Mouse (Mus musculus): Measurements from ENCODE around the gene Eps15l1. TPM values are rescaled to one million over a fixed set of nuclear protein-coding genes. Genes with fewer than 3 reads are reported as not detected.
A peak's percentile ranks its signal among the peaks of the same experiment; 100 is the strongest.

The Eps15l1 gene
- polyA plus RNA-seq, 1 experiment from 2014 or later: 62.0 TPM

DNA sequence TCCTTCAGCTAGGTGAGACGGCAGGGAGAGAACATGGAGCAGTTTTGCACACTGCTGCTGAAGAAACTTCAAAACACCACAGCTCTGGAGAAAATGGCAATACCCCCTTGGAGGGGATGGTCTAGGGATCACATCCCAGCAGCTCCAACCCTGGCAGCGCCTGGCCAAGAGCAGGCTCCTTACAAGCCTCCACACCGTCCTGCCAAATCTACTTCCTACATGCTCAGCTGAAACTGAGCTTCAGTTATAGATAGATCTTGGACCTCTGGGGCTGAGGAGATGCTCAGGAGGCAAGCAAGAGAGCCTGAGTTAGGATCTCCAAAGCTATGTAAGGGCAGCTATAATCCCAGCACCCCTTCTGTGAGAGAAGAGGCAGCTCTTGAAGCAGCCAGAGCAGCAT, 18.3 kb downstream of the Eps15l1 start:
- Histone ChIP-seq H3K4me3 (no peak overlapping the region), H3K36me3 (peaks cover 15% of the 10 kb centered on the region), H3K9me3 (no peaks in the 10 kb centered on the region), H3K27me3 (no peaks in the 10 kb centered on the region), H3K9ac (no peak overlapping the region), H3K4me1 (replicated peaks) (peaks cover 12% of the 10 kb centered on the region), H3K4me2 (no peak overlapping the region), H3K27ac (no peak overlapping the region)
- 95% methylated on average over 3 of the region's 3 CpGs for whole genome bisulfite sequencing
- no peak for ATAC-seq (ENCODE audit: low FRiP score)

DNA sequence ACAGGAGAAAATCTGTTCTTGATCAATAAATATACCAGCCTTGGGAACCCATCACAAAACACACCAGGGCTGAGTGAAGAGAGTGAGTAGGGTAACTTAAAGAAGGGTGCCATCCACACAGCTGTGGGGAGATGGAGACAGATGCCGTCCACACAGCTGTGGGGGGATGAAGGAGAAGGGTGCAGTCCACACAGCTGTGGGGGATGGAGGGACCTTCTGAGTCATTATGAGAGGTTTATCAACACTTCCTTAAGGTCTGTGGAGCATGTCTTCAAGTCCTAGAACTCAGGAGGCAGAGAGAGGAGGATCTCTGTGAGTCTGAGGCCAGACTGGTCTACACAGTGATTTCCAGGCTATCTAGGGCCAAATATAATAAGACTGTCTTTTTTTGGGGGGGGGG, 19.9 kb downstream of the Eps15l1 start:
- Histone ChIP-seq H3K4me1 (replicated peaks) (peaks cover 12% of the 10 kb centered on the region), H3K27me3 (no peaks in the 10 kb centered on the region), H3K9me3 (no peaks in the 10 kb centered on the region), H3K36me3 (peaks cover 30% of the 10 kb centered on the region), H3K9ac (no peak overlapping the region), H3K4me3 (no peak overlapping the region), H3K27ac (no peak overlapping the region), H3K4me2 (no peak overlapping the region)
- no peak for ATAC-seq (ENCODE audit: low FRiP score)
- 79% methylated on average over 1 of the region's 1 CpGs for WGBS

DNA sequence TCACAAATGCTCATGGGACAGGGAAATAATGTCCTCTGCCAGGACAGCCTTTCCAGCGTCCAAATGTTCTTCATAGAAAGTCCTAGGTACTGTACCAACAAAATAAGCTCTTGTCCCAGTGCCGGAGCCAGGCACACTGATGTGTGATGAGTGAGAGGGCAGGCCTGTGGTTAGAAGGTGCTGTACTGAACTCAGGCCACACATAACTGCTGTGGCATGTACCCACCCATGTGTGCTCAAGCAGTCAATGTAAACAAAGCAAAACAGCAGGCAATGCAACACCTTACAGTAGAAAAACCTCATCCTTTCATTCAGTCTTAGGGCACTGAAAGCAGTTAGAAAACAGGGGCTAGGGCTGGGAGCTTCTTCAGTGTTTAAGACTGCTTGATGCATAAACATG, 35.5 kb downstream of the Eps15l1 start:
- H3K36me3 ChIP-seq: peaks cover 98% of the 10 kb centered on the region
- no peak for ATAC-seq (ENCODE audit: low FRiP score)
- H3K27me3 ChIP-seq: no peaks in the 10 kb centered on the region
- H3K4me3 ChIP-seq: no peak overlapping the region
- H3K4me2 ChIP-seq: no peak overlapping the region
- H3K9ac ChIP-seq: no peak overlapping the region
- no peak overlapping the region for H3K27ac ChIP-seq
- 95% methylated on average over 2 of the region's 2 CpGs for WGBS
- no peaks in the 10 kb centered on the region for H3K4me1 ChIP-seq (replicated peaks)
- H3K9me3 ChIP-seq: no peaks in the 10 kb centered on the region

- WGBS: 58% methylated on average over 5 of the region's 5 CpGs
- no peak for ATAC-seq (ENCODE audit: low FRiP score)
- no peak overlapping the region for H3K27ac ChIP-seq
These were observed 38.9 kb downstream of the Eps15l1 start for GRCm38 (mm10) chr8:72382395-72382794.

GRCm38 (mm10) chr8:72380656-72381055, 40.6 kb downstream of the Eps15l1 start:
- no peak for ATAC-seq (ENCODE audit: low FRiP score)
- 93% methylated on average over 8 of the region's 8 CpGs for WGBS
- Histone ChIP-seq H3K4me1 (replicated peaks) (no peaks in the 10 kb centered on the region), H3K9ac (no peak overlapping the region), H3K27ac (no peak overlapping the region), H3K9me3 (no peaks in the 10 kb centered on the region), H3K4me3 (no peak overlapping the region), H3K36me3 (peaks cover 99% of the 10 kb centered on the region), H3K4me2 (no peak overlapping the region), H3K27me3 (no peaks in the 10 kb centered on the region)

More at GRCm38 (mm10) chr8:72382395-72382794, 38.9 kb downstream of the Eps15l1 start:
- no peak overlapping the region for H3K4me3 ChIP-seq
- no peaks in the 10 kb centered on the region for H3K27me3 ChIP-seq
- no peak overlapping the region for H3K9ac ChIP-seq
- peaks cover 99% of the 10 kb centered on the region for H3K36me3 ChIP-seq
- no peaks in the 10 kb centered on the region for H3K9me3 ChIP-seq
- no peaks in the 10 kb centered on the region for H3K4me1 ChIP-seq (replicated peaks)
- no peak overlapping the region for H3K4me2 ChIP-seq

GRCm38 (mm10) chr8:72376900-72377299, 44.4 kb downstream of the Eps15l1 start:
- no peak overlapping the region for H3K9ac ChIP-seq
- H3K27me3 ChIP-seq: no peaks in the 10 kb centered on the region
- no peak overlapping the region for H3K4me2 ChIP-seq
- WGBS: 96% methylated on average over 2 of the region's 2 CpGs
- peaks cover 97% of the 10 kb centered on the region for H3K36me3 ChIP-seq
- H3K9me3 ChIP-seq: no peaks in the 10 kb centered on the region
- no peak for ATAC-seq (ENCODE audit: low FRiP score)
- H3K4me1 ChIP-seq (replicated peaks): no peaks in the 10 kb centered on the region
- no peak overlapping the region for H3K27ac ChIP-seq
- no peak overlapping the region for H3K4me3 ChIP-seq

DNA sequence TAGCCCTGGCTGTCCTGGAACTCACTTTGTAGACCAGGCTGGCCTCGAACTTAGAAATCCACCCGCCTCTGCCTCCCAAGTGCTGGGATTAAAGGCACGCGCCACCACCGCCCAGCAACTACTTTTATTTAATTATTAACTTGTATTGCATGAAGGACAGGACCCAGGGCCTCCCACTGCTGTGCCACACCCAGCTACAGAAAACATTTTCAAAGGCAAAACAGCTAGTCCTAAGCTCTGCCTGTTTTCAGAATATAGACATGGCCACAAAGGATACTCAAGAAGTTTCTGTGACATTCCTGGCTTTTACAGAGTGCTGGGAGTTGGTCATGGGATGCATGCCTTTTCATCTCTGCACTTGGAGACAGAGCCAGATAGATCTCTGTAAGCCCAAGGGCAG, 45.0 kb downstream of the Eps15l1 start:
- H3K36me3 ChIP-seq: peaks cover 97% of the 10 kb centered on the region
- no peak overlapping the region for H3K4me2 ChIP-seq
- H3K9ac ChIP-seq: no peak overlapping the region
- no peaks in the 10 kb centered on the region for H3K9me3 ChIP-seq
- 93% methylated on average over 5 of the region's 5 CpGs for WGBS
- no peaks in the 10 kb centered on the region for H3K4me1 ChIP-seq (replicated peaks)
- no peaks in the 10 kb centered on the region for H3K27me3 ChIP-seq
- no peak overlapping the region for H3K27ac ChIP-seq
- no peak overlapping the region for H3K4me3 ChIP-seq
- no peak for ATAC-seq (ENCODE audit: low FRiP score)

DNA sequence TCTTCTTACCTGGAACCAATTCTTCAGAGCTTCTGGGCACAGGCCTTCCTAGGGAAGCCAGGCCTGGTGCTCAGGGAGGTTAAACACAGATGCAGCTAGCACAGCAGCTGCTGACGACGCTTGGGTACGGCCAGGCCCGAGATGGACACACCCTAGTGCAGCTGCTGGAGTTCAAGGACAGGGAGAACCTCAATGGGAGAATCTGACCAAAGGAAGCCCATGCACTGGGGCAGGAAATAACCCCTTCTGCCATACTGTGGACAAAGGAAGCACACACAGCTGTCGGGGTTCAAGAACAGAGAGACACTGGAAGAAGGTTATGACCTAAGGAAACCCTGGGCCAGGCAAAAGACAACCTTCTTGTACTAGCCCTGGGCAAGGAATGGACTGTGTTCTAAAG, 46.1 kb downstream of the Eps15l1 start:
- WGBS: 81% methylated on average over 5 of the region's 5 CpGs
- no peak for ATAC-seq (ENCODE audit: low FRiP score)
- no peaks in the 10 kb centered on the region for H3K4me1 ChIP-seq (replicated peaks)

GRCm38 (mm10) chr8:72372311-72372710, 48.9 kb downstream of the Eps15l1 start:
- Histone ChIP-seq H3K4me3 (no peak overlapping the region), H3K36me3 (peaks cover 97% of the 10 kb centered on the region), H3K27me3 (no peaks in the 10 kb centered on the region), H3K4me2 (no peak overlapping the region), H3K9me3 (no peaks in the 10 kb centered on the region), H3K4me1 (replicated peaks) (no peaks in the 10 kb centered on the region), H3K9ac (no peak overlapping the region), H3K27ac (no peak overlapping the region)
- 94% methylated on average over 4 of the region's 4 CpGs for WGBS
- ATAC-seq (ENCODE audit: low FRiP score): no peak

More for the DNA sequence above, 46.1 kb downstream of the Eps15l1 start:
- Histone ChIP-seq H3K27ac (no peak overlapping the region), H3K9me3 (no peaks in the 10 kb centered on the region), H3K36me3 (peaks cover 97% of the 10 kb centered on the region), H3K4me2 (no peak overlapping the region), H3K9ac (no peak overlapping the region), H3K27me3 (no peaks in the 10 kb centered on the region), H3K4me3 (no peak overlapping the region)

DNA sequence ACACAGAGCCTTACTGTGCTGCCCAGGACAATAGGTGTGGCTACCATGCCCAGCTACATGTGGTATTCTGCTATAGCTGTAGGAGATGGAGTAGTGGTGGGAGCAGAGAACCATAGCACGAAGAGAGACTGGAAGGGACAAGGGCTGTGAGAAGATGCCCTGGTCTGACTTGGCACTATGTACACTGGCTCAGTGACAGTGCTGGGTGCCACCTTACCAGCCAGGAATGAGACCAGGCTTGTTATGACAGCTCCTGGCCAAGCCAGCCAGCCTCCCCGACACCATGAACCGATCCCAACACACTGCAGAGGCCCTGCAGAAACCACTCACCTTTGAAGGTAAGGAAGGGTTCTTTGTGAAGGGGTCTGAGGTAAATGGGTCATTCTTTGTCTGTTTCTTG, 49.9 kb downstream of the Eps15l1 start:
- Histone ChIP-seq H3K4me2 (no peak overlapping the region), H3K4me3 (no peak overlapping the region), H3K27ac (no peak overlapping the region), H3K36me3 (peaks cover 97% of the 10 kb centered on the region), H3K4me1 (replicated peaks) (no peaks in the 10 kb centered on the region), H3K9me3 (no peaks in the 10 kb centered on the region), H3K9ac (no peak overlapping the region), H3K27me3 (no peaks in the 10 kb centered on the region)
- no peak for ATAC-seq (ENCODE audit: low FRiP score)
- 97% methylated on average over 3 of the region's 3 CpGs for WGBS

DNA sequence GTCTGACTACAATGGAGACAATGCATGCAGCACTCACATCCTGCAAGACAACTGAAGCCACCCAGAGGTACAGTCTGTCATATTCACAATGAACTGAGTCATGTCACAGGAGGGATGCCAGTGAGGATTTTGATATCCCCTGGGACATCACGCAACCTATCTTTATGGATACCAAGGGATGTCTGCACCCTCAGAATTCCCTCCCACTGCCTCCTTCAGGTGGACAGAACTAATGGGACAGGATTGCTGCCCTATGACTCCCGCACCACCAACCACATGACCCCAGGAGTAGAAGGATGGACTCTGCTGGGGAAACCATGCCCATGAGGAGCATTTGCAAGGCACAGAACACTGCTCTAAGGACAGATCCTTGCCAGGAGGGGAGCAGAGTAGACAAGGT, 54.8 kb downstream of the Eps15l1 start:
- 94% methylated on average over 2 of the region's 2 CpGs for WGBS
- Histone ChIP-seq H3K27me3 (no peaks in the 10 kb centered on the region), H3K36me3 (peaks cover 99% of the 10 kb centered on the region), H3K27ac (no peak overlapping the region), H3K4me3 (no peak overlapping the region), H3K9ac (no peak overlapping the region), H3K4me1 (replicated peaks) (no peaks in the 10 kb centered on the region), H3K4me2 (no peak overlapping the region), H3K9me3 (no peaks in the 10 kb centered on the region)
- peak; percentile 36; the same call in 1 of the 2 replicates for ATAC-seq (ENCODE audit: low FRiP score)

DNA sequence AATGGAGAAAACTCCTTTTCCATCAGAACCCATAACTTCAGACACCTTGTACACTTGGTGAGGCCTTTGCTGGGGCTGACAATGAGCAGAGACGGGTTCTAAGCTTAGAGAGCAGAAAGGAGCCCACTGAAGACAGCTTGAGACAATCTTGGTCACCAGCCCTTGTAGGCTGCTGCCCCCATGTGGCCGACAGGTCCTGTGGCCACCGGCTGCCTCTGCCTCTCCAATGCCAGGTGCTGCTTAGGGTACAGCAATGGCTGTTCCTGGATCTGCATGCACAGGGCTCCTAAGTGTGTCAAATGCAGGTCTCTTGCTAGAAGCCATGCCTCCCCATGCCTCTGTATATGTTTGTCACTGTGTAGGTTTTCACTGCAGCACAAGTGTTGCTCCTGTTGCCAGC, 55.4 kb downstream of the Eps15l1 start:
- ATAC-seq (ENCODE audit: low FRiP score): peak; percentile 68
- H3K27ac ChIP-seq: no peak overlapping the region
- H3K4me1 ChIP-seq (replicated peaks): no peaks in the 10 kb centered on the region
- peaks cover 98% of the 10 kb centered on the region for H3K36me3 ChIP-seq
- H3K9me3 ChIP-seq: no peaks in the 10 kb centered on the region
- 39% methylated on average over 3 of the region's 3 CpGs for WGBS
- no peak overlapping the region for H3K9ac ChIP-seq
- H3K27me3 ChIP-seq: no peaks in the 10 kb centered on the region
- H3K4me2 ChIP-seq: no peak overlapping the region
- H3K4me3 ChIP-seq: no peak overlapping the region

GRCm38 (mm10) chr8:72365016-72365415, 56.2 kb downstream of the Eps15l1 start:
- H3K9me3 ChIP-seq: no peaks in the 10 kb centered on the region
- H3K4me3 ChIP-seq: no peak overlapping the region
- no peak overlapping the region for H3K4me2 ChIP-seq
- H3K9ac ChIP-seq: no peak overlapping the region
- no peak overlapping the region for H3K27ac ChIP-seq
- ATAC-seq (ENCODE audit: low FRiP score): no peak
- WGBS: 91% methylated on average over 2 of the region's 2 CpGs
- no peaks in the 10 kb centered on the region for H3K4me1 ChIP-seq (replicated peaks)
- H3K27me3 ChIP-seq: no peaks in the 10 kb centered on the region
- H3K36me3 ChIP-seq: peaks cover 97% of the 10 kb centered on the region
